Mouse (Mus musculus): ENCODE data around the gene Aars.

DNA sequence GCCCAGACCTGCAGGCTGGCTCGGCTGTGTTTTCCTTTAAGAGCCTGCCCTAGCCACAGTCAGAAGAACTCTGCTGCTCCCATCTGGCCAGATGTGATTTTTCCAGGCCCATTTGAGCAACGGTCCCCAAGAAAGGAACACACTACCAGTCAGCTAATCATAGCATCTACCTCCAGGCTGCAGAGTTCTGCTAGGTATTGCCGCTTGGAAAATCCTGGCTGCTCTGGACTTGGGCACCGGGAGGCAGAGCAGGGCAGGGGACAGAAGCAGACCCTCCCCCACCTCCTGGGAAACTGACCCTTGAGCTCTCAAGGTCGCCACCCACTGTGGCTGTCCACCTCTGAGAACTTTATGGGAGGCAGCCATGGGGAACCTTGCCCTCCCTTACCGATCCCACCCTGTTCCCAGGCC lies 46.9 kb downstream of the Aars start:
- peak; percentile 49; the same call in 1 of the 2 replicates for TF ChIP-seq CTCF (IDR thresholded peaks at IDR 0.05; ENCODE audit: low read depth)
- TF ChIP-seq EP300 (IDR thresholded peaks at IDR 0.05; ENCODE audit: low read depth), result no peak

Data from liver, embryonic 14.5 days (tissue).